8 mouse cellular contexts compared by ENCODE assay signal in genomic region chr1:63953229-63953883, GRCm38 (mm10).
DNase-seq lines count a peak whose midpoint lies in the region; ATAC-seq lines count a peak whose summit lies in the region.

No protein-coding gene starts in this region.

- H3K9ac ChIP-seq in heart, embryonic 13.5 days, result no peak overlapping the region
- H3K9ac ChIP-seq in kidney, embryonic 16.5 days (replicated peaks; ENCODE audit: low read length), result no peak overlapping the region
- no peak overlapping the region for H3K9ac ChIP-seq in liver, embryonic 13.5 days
- no peak overlapping the region for H3K9ac ChIP-seq in neural tube, embryonic 13.5 days

- no peaks in the 10 kb centered on the region for H3K36me3 ChIP-seq in heart, embryonic 13.5 days
- H3K36me3 ChIP-seq in kidney, embryonic 16.5 days (ENCODE audit: insufficient read depth, low read length), result no peaks in the 10 kb centered on the region
- no peaks in the 10 kb centered on the region for H3K36me3 ChIP-seq in liver, embryonic 13.5 days
- H3K36me3 ChIP-seq in neural tube, embryonic 13.5 days, result no peaks in the 10 kb centered on the region

- no peaks in the 10 kb centered on the region for H3K9me3 ChIP-seq in heart, embryonic 13.5 days
- no peaks in the 10 kb centered on the region for H3K9me3 ChIP-seq in kidney, embryonic 16.5 days (ENCODE audit: low read length)
- H3K9me3 ChIP-seq in liver, embryonic 13.5 days (replicated peaks), result no peaks in the 10 kb centered on the region
- no peaks in the 10 kb centered on the region for H3K9me3 ChIP-seq in neural tube, embryonic 13.5 days

- H3K27me3 ChIP-seq in heart, embryonic 13.5 days (replicated peaks), result peaks cover 9% of the 10 kb centered on the region; the same call in 1 of the 2 replicates
- no peaks in the 10 kb centered on the region for H3K27me3 ChIP-seq in kidney, embryonic 16.5 days (ENCODE audit: insufficient read depth, low read length)
- no peaks in the 10 kb centered on the region for H3K27me3 ChIP-seq in liver, embryonic 13.5 days
- H3K27me3 ChIP-seq in neural tube, embryonic 13.5 days, result no peaks in the 10 kb centered on the region

- peaks cover 15% of the 10 kb centered on the region for H3K4me1 ChIP-seq in heart, embryonic 13.5 days
- H3K4me1 ChIP-seq in kidney, embryonic 16.5 days (ENCODE audit: insufficient read depth, low read length), result no peaks in the 10 kb centered on the region
- H3K4me1 ChIP-seq in liver, embryonic 13.5 days (replicated peaks), result no peaks in the 10 kb centered on the region
- peaks cover 14% of the 10 kb centered on the region for H3K4me1 ChIP-seq in neural tube, embryonic 13.5 days (replicated peaks)

- no peak for ATAC-seq in heart, embryonic 13.5 days (ENCODE audit: extremely low read depth, insufficient number of reproducible peaks, low FRiP score, low TSS enrichment)
- 0 out of 2 replicates have a peak, but pooled peaks have one; percentile 42 for ATAC-seq in kidney, embryonic 16.5 days (ENCODE audit: low FRiP score, low TSS enrichment)
- no peak for ATAC-seq in liver, embryonic 13.5 days (ENCODE audit: low read depth)
- ATAC-seq in neural tube, embryonic 13.5 days (ENCODE audit: low read depth), result peak; percentile 86

- WGBS in heart, embryonic 13.5 days, result 51% methylated on average over 18 of the region's 18 CpGs
- WGBS in kidney, embryonic 16.5 days, result 59% methylated on average over 16 of the region's 18 CpGs
- 49% methylated on average over 18 of the region's 18 CpGs for WGBS in liver, embryonic 13.5 days (ENCODE audit: insufficient replicate concordance)
- WGBS in neural tube, embryonic 13.5 days, result 50% methylated on average over 18 of the region's 18 CpGs

- H3K4me3 ChIP-seq in heart, embryonic 13.5 days, result no peak overlapping the region
- no peak overlapping the region for H3K4me3 ChIP-seq in kidney, embryonic 16.5 days (ENCODE audit: low read length)
- H3K4me3 ChIP-seq in liver, embryonic 13.5 days (replicated peaks), result no peak overlapping the region
- H3K4me3 ChIP-seq in neural tube, embryonic 13.5 days, result no peak overlapping the region

- peak overlapping the region; percentile 39 for H3K4me2 ChIP-seq in heart, embryonic 13.5 days
- 0 out of 2 replicates have a peak overlapping the region, but pooled peaks have one; percentile 18 for H3K4me2 ChIP-seq in kidney, embryonic 16.5 days (replicated peaks; ENCODE audit: low read depth, low read length)
- no peak overlapping the region for H3K4me2 ChIP-seq in liver, embryonic 13.5 days
- no peak overlapping the region for H3K4me2 ChIP-seq in neural tube, embryonic 13.5 days

- peak; percentile 13 to 36 for DNase-seq in spleen, adult 18-20 months
- no peak for DNase-seq in spleen, adult 12 weeks (ENCODE audit: low spot score)
- peak; percentile 19 for DNase-seq in embryo, embryonic 11.5 days (ENCODE audit: low read depth, low spot score)
- peak; percentile 2 for DNase-seq in liver, embryonic 13.5 days
- peak; percentile 51 to 70 for DNase-seq in thymus, postnatal 10 days (ENCODE audit: low spot score in 2 of 2)

- no peak overlapping the region for H3K27ac ChIP-seq in heart, embryonic 13.5 days (replicated peaks)
- H3K27ac ChIP-seq in kidney, embryonic 16.5 days (ENCODE audit: low read length), result no peak overlapping the region
- no peak overlapping the region for H3K27ac ChIP-seq in liver, embryonic 13.5 days
- H3K27ac ChIP-seq in neural tube, embryonic 13.5 days (replicated peaks), result no peak overlapping the region

Comparison
In these comparisons a context has a peak if more than half of its experiments do, and no peak if none do; other contexts are left out.
1. ATAC-seq: peak in kidney, embryonic 16.5 days (single experiment) and neural tube, embryonic 13.5 days (single experiment); none in heart, embryonic 13.5 days (single experiment) and liver, embryonic 13.5 days (single experiment).
2. H3K4me2 ChIP-seq: peak in heart, embryonic 13.5 days (single experiment) and kidney, embryonic 16.5 days (single experiment); none in liver, embryonic 13.5 days (single experiment) and neural tube, embryonic 13.5 days (single experiment).